Mouse (Mus musculus) spleen, adult 12 weeks (tissue): Measurements from ENCODE around the gene A730015C16Rik.

Experiments
- DNase-seq: peaks from one replicate; pipeline ENCODE4 v3.0.0; 2022; ENCODE audit warnings: low spot score

The A730015C16Rik gene

GRCm38 (mm10) chr4:108830698-108831097 lies 17.7 kb downstream of the A730015C16Rik start:
- no peak for DNase-seq

GRCm38 (mm10) chr4:108826643-108827042 lies 21.8 kb downstream of the A730015C16Rik start:
- no peak for DNase-seq

- DNase-seq, result no peak
These were observed 22.3 kb downstream of the A730015C16Rik start for GRCm38 (mm10) chr4:108826096-108826495.

GRCm38 (mm10) chr4:108825677-108826076 lies 22.7 kb downstream of the A730015C16Rik start:
- no peak for DNase-seq

GRCm38 (mm10) chr4:108811550-108811949 lies 36.9 kb downstream of the A730015C16Rik start:
- DNase-seq, result no peak

- DNase-seq, result no peak
These were observed 37.3 kb downstream of the A730015C16Rik start for GRCm38 (mm10) chr4:108811142-108811541.

- no peak for DNase-seq
These were observed 44.9 kb downstream of the A730015C16Rik start for GRCm38 (mm10) chr4:108803535-108803934.

- DNase-seq, result peak; percentile 37
These were observed 50.2 kb downstream of the A730015C16Rik start for GRCm38 (mm10) chr4:108798083-108798830.
